Mouse (Mus musculus): ENCODE results near the gene Clec2e.

The Clec2e gene

GRCm38 (mm10) chr6:129058013-129058412, 42.7 kb downstream of the Clec2e start:
- no peak for DNase-seq (ENCODE audit: low spot score in 2 of 2)

DNA sequence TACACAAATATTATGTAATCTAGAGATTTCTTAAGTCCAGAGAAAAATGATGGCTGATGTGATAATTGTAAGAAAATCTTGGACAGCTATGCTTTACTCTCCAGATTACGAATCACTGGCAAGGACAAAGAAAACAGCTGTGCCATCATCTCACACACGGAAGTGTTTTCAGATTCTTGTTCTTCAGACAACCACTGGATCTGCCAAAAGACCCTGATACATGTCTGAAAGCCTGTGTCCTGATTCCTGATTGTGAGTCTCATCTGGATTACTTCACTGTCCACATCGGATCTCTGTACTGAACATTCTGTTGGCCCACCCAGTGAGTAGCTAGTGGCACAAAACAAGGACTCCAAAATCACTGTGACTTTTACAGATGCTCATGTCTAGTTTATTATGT, 44.5 kb downstream of the Clec2e start:
- DNase-seq (ENCODE audit: low spot score in 2 of 2) = no peak

DNA sequence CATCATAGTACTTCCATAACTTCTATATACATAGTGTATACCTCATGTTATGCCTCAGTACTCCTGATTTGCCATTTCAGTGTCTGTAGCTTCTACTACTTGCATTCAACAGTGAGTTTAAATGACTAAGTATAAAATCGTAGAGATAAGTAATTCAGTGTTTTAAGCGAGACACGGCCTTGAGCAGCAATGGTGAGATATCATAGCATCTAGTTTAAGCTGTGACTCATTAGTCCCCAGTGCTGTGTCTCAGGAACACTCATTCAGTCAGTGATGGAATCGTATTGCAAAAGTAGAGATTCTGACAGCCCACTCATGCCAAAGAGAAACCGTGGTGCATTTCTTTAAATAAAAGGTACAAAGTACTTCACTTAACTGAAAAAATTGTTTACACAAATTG, 49.0 kb downstream of the Clec2e start:
- DNase-seq (ENCODE audit: low spot score in 2 of 2) = no peak

- DNase-seq (ENCODE audit: low spot score in 2 of 2) = no peak
Observed at GRCm38 (mm10) chr6:129051086-129051485, 49.6 kb downstream of the Clec2e start.

- DNase-seq (ENCODE audit: low spot score in 2 of 2) = no peak
Observed at GRCm38 (mm10) chr6:129049596-129050251, 51.0 kb downstream of the Clec2e start.

GRCm38 (mm10) chr6:129048857-129049473, 51.7 kb downstream of the Clec2e start:
- DNase-seq (ENCODE audit: low spot score in 2 of 2) = no peak

GRCm38 (mm10) chr6:129048381-129048780, 52.3 kb downstream of the Clec2e start:
- DNase-seq (ENCODE audit: low spot score in 2 of 2) = no peak

DNA sequence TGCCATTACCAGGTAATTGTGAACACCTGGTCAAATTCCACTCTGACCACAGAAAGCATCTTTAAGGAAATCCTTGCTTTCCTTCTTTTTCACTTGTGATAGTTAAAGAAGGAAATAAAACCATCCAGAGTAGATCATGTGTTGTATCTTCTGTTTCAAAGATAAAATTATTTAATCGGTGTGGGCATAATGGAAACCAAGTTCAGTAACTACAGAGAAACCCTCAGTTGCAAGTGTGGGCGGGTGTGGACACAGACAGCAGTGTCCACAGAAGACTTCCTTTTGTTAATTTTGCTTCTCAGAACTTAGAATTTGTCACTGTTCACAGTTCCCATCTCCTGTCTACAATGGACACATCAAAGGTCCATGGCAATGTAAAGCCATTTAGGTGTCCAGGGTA, 55.1 kb downstream of the Clec2e start, which contains the start of gene Klrb1f:
Klrb1f (plus strand) TSS at position 301 of the 400 bp plus-strand sequence.
- no peak for DNase-seq (ENCODE audit: low spot score in 2 of 2)

DNA sequence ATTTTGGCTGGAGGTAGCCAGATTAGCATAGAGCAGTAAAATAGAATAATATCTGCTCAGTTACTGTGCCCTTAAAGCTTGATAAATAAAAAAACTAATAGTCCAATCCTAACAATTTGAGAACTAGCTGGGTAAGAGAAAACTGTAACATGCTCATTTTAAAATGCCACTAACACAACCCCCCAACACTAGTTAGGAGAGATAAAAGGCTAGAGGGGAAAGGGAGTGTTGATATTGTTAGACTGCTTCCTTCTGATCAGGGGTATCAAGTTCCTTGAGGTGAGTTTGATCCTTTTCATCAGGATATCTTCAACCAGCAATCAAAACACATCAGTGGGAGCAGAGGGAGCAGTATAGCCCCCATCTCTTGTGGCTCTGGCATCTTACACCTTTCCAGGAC, 58.2 kb downstream of the Clec2e start:
- DNase-seq (ENCODE audit: low spot score in 2 of 2) = no peak
